Mouse (Mus musculus): Measurements from ENCODE around the gene Slc48a1.

Gene Slc48a1

GRCm38 (mm10) chr15:97778311-97779098 lies at the start of gene Slc48a1:
Gene Slc48a1 (plus strand): TSS chr15:97778520.
- no peak for DNase-seq (ENCODE audit: low spot score)

GRCm38 (mm10) chr15:97728804-97729203 lies 49.5 kb upstream of the Slc48a1 start:
- no peak for DNase-seq (ENCODE audit: low spot score)

GRCm38 (mm10) chr15:97730365-97730764 lies 48.0 kb upstream of the Slc48a1 start:
- DNase-seq (ENCODE audit: low spot score): no peak

GRCm38 (mm10) chr15:97731111-97731510 lies 47.2 kb upstream of the Slc48a1 start, which contains the start of gene Endou:
Gene Endou (minus strand): TSS chr15:97731339.
- no peak for DNase-seq (ENCODE audit: low spot score)

- DNase-seq (ENCODE audit: low spot score): no peak
These were observed 46.3 kb upstream of the Slc48a1 start for GRCm38 (mm10) chr15:97731988-97732387.

- DNase-seq (ENCODE audit: low spot score): no peak
These were observed 39.4 kb upstream of the Slc48a1 start for GRCm38 (mm10) chr15:97738923-97739322.

- DNase-seq (ENCODE audit: low spot score): no peak
These were observed 38.0 kb upstream of the Slc48a1 start for GRCm38 (mm10) chr15:97740283-97740732.

GRCm38 (mm10) chr15:97741662-97742061 lies 36.7 kb upstream of the Slc48a1 start:
- DNase-seq (ENCODE audit: low spot score): no peak

- DNase-seq (ENCODE audit: low spot score): no peak
These were observed 36.2 kb upstream of the Slc48a1 start for GRCm38 (mm10) chr15:97742074-97742473.

GRCm38 (mm10) chr15:97742600-97742999 lies 35.7 kb upstream of the Slc48a1 start:
- DNase-seq (ENCODE audit: low spot score): no peak

GRCm38 (mm10) chr15:97743210-97743609 lies 35.1 kb upstream of the Slc48a1 start:
- no peak for DNase-seq (ENCODE audit: low spot score)

GRCm38 (mm10) chr15:97743961-97744525 lies 34.3 kb upstream of the Slc48a1 start:
- no peak for DNase-seq (ENCODE audit: low spot score)

GRCm38 (mm10) chr15:97744930-97745329 lies 33.4 kb upstream of the Slc48a1 start:
- no peak for DNase-seq (ENCODE audit: low spot score)

- no peak for DNase-seq (ENCODE audit: low spot score)
These were observed 33.0 kb upstream of the Slc48a1 start for GRCm38 (mm10) chr15:97745331-97745730.

GRCm38 (mm10) chr15:97746278-97746677 lies 32.0 kb upstream of the Slc48a1 start:
- no peak for DNase-seq (ENCODE audit: low spot score)

- DNase-seq (ENCODE audit: low spot score): no peak
These were observed 31.6 kb upstream of the Slc48a1 start for GRCm38 (mm10) chr15:97746748-97747147.

- DNase-seq (ENCODE audit: low spot score): no peak
These were observed 30.8 kb upstream of the Slc48a1 start for GRCm38 (mm10) chr15:97747486-97747885.

GRCm38 (mm10) chr15:97748309-97748708 lies 30.0 kb upstream of the Slc48a1 start:
- no peak for DNase-seq (ENCODE audit: low spot score)

- no peak for DNase-seq (ENCODE audit: low spot score)
These were observed 29.4 kb upstream of the Slc48a1 start for GRCm38 (mm10) chr15:97748964-97749363.

- DNase-seq (ENCODE audit: low spot score): no peak
These were observed 28.9 kb upstream of the Slc48a1 start for GRCm38 (mm10) chr15:97749397-97749796.

- no peak for DNase-seq (ENCODE audit: low spot score)
These were observed 28.5 kb upstream of the Slc48a1 start for GRCm38 (mm10) chr15:97749841-97750240.

GRCm38 (mm10) chr15:97750697-97751096 lies 27.6 kb upstream of the Slc48a1 start:
- DNase-seq (ENCODE audit: low spot score): no peak

- no peak for DNase-seq (ENCODE audit: low spot score)
These were observed 26.6 kb upstream of the Slc48a1 start for GRCm38 (mm10) chr15:97751676-97752075.

GRCm38 (mm10) chr15:97752491-97752890 lies 25.8 kb upstream of the Slc48a1 start:
- DNase-seq (ENCODE audit: low spot score): no peak

Data from urinary bladder, postnatal 10 days (tissue).